Mouse (Mus musculus) G1E (cell line): Measurements from ENCODE around the gene Il12a.

ENCODE experiments used
- CTCF ChIP-seq: IDR thresholded peaks from 2 replicates; pipeline ENCODE4 v1.5.1; 2012; ENCODE audit warnings: low read depth, low read length, inconsistent platforms, mixed read lengths
- POLR2AphosphoS5 ChIP-seq: IDR thresholded peaks from 2 replicates; pipeline ENCODE4 v1.6.1; 2012; ENCODE audit warnings: low read depth, low read length, inconsistent platforms; ENCODE audit not compliant: insufficient replicate concordance
- TAL1 ChIP-seq: conservative IDR thresholded peaks from 2 replicates; pipeline ENCODE4 v1.6.1; 2012; ENCODE audit warnings: low read depth, low read length, inconsistent platforms, mixed read lengths

DNA sequence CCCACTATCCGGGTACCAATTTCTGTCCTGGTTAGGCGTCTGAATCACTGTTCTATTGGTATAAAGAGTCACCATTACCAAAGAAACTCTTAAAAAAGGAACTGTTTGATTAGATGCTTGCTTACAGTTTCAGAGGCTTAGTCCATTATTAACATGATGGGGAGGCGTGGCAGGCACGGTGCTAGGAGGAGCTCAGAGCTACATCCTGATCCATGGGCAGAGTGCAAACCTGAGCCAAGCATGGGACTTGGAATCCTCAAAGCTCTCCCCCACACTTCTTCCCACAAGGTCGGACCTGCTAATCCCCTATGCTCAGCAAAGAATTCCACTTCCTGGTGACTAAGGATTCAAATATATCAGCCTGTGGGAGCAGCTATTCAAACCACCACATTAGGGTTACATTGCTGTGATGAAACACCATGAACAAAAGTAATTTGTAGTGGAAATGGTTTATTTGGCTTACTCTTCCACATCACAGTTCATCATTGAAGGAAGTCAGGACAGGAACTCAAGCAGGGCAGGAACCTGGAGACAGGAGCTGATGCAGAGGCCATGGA lies 20.9 kb upstream of the Il12a start:
- TF ChIP-seq CTCF (no peak), POLR2AphosphoS5 (no peak), TAL1 (no peak)
